In the genomic region with DNA sequence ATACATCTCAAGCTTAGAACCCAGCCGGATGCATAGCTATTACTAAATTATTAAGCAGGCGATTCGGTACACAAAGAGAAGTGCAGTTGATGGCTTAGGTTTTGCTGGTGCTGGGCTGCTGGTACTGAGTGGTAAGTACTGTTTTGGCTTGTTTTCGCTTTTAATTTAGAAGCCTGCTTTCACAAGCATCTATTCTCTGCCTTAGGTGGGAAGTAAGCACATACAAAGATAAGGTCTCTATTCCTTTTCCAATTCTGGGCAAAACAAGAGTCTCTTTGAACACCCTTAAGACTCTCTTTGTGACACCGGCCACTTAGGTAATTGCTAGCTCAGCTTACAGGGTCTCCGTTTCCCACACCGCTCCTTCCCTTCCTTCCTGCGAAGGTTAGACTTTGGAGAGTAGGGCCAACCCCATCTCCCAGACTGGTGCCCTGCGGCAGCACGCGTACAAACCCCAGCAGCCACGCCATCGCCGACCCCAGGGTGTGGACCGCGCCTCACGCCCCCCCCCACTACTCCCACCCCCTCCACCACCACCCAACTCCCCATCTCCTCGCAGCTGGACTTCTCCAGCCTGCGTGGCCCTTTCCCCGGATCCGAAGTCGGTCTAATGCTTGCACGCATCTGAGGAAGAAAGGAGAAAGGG, we compare ENCODE assay signal across 8 mouse cellular contexts. TPM values are rescaled to one million over a fixed set of nuclear protein-coding genes. Genes with fewer than 3 reads are reported as not detected.
A peak's percentile ranks its signal among the peaks of the same experiment; 100 is the strongest.
DNase-seq lines count a peak whose midpoint lies in the region; ATAC-seq lines count a peak whose summit lies in the region.

No protein-coding gene starts in this region.

- H3K4me3 ChIP-seq in lung, embryonic 16.5 days (ENCODE audit: low read length), result peak overlapping the region; percentile 85
- peak overlapping the region; percentile 66 for H3K4me3 ChIP-seq in embryonic facial prominence, embryonic 12.5 days
- peak overlapping the region; percentile 72 for H3K4me3 ChIP-seq in limb, embryonic 10.5 days

- DNase-seq in lung, postnatal 25 days (ENCODE audit: low spot score), result no peak
- DNase-seq in limb, embryonic 10.5 days (ENCODE audit: low spot score), result no peak
- DNase-seq in retina, embryonic 14.5 days (ENCODE audit: low spot score), result peak; percentile 49
- no peak for DNase-seq in layer of hippocampus, postnatal 10 days (ENCODE audit: low spot score in 2 of 2)
- DNase-seq in layer of hippocampus, adult 9-11 months, result no peak
- no peak for DNase-seq in left cerebral cortex, adult 11 months (ENCODE audit: low spot score)

- H3K4me1 ChIP-seq in lung, embryonic 16.5 days (replicated peaks; ENCODE audit: control insufficient read depth, insufficient read depth, low read length), result peaks cover 22% of the 10 kb centered on the region
- H3K4me1 ChIP-seq in embryonic facial prominence, embryonic 12.5 days, result peaks cover 26% of the 10 kb centered on the region
- peaks cover 38% of the 10 kb centered on the region for H3K4me1 ChIP-seq in limb, embryonic 10.5 days

- peak overlapping the region; percentile 92 for H3K27ac ChIP-seq in lung, embryonic 16.5 days (ENCODE audit: low read length)
- H3K27ac ChIP-seq in embryonic facial prominence, embryonic 12.5 days, result peak overlapping the region; percentile 81
- peak overlapping the region; percentile 86 for H3K27ac ChIP-seq in limb, embryonic 10.5 days

- 3% methylated on average over 23 of the region's 23 CpGs for WGBS in lung, embryonic 16.5 days
- 4% methylated on average over 23 of the region's 23 CpGs for WGBS in embryonic facial prominence, embryonic 12.5 days
- WGBS in limb, embryonic 10.5 days, result 6% methylated on average over 23 of the region's 23 CpGs

- H3K27me3 ChIP-seq in lung, embryonic 16.5 days (ENCODE audit: control insufficient read depth, insufficient read depth, low read depth, low read length), result no peaks in the 10 kb centered on the region
- H3K27me3 ChIP-seq in embryonic facial prominence, embryonic 12.5 days, result no peaks in the 10 kb centered on the region
- peaks cover 10% of the 10 kb centered on the region; the same call in 1 of the 2 replicates for H3K27me3 ChIP-seq in limb, embryonic 10.5 days (ENCODE audit: low read depth, poor library complexity, severe bottlenecking)

- peak overlapping the region; percentile 83 for H3K9ac ChIP-seq in lung, embryonic 16.5 days (ENCODE audit: low read length)
- peak overlapping the region; percentile 72 for H3K9ac ChIP-seq in embryonic facial prominence, embryonic 12.5 days

- H3K36me3 ChIP-seq in lung, embryonic 16.5 days (ENCODE audit: control insufficient read depth, insufficient read depth, low read length), result no peaks in the 10 kb centered on the region
- H3K36me3 ChIP-seq in embryonic facial prominence, embryonic 12.5 days, result no peaks in the 10 kb centered on the region
- no peaks in the 10 kb centered on the region for H3K36me3 ChIP-seq in limb, embryonic 10.5 days

- peaks cover 3% of the 10 kb centered on the region; the same call in 1 of the 2 replicates for H3K9me3 ChIP-seq in lung, embryonic 16.5 days (ENCODE audit: control insufficient read depth, low read length)
- H3K9me3 ChIP-seq in embryonic facial prominence, embryonic 12.5 days, result 0 out of 2 replicates have a peak, but pooled peaks cover 3% of the 10 kb centered on the region
- H3K9me3 ChIP-seq in limb, embryonic 10.5 days (replicated peaks), result no peaks in the 10 kb centered on the region

- peak overlapping the region; percentile 92 for H3K4me2 ChIP-seq in lung, embryonic 16.5 days (ENCODE audit: low read depth, low read length)
- peak overlapping the region; percentile 88 for H3K4me2 ChIP-seq in embryonic facial prominence, embryonic 12.5 days (replicated peaks)

- ATAC-seq in lung, embryonic 16.5 days (ENCODE audit: low read depth), result peak; percentile 23
- ATAC-seq in embryonic facial prominence, embryonic 12.5 days (ENCODE audit: insufficient number of reproducible peaks, insufficient read depth, low FRiP score, low TSS enrichment), result peak; percentile 32

RNA-seq across cellular contexts. Expression of gene Rin2, which starts 0.4 kb away (rescaled TPM):
- 37.9 and 41.5 TPM in 2 replicates for polyA plus RNA-seq in lung, embryonic 16.5 days (2015; fragmentation: Nextera tagmentation; extraction: Ambion mirVana)
- polyA plus RNA-seq in embryonic facial prominence, embryonic 12.5 days (2016; fragmentation: Nextera tagmentation; extraction: Ambion mirVana), result 30.8 and 31.3 TPM in 2 replicates
- polyA plus RNA-seq in limb, embryonic 10.5 days (2016; fragmentation: Nextera tagmentation; extraction: Ambion mirVana), result 6.3 and 11.8 TPM in 2 replicates
- 10 to 100 TPM; 18.4 to 23.2 TPM for total RNA-seq in layer of hippocampus, postnatal 10 days (2021)
